Mouse (Mus musculus) E14TG2a.4 (cell line): Measurements from ENCODE around the gene Plb1.

ENCODE experiments used
- CTCF ChIP-seq: conservative IDR thresholded peaks from 2 replicates; pipeline ENCODE4 v1.5.1; 2014; ENCODE audit warnings: low read length
- NANOG ChIP-seq: IDR thresholded peaks from 2 replicates; pipeline ENCODE4 v1.6.1; 2014; ENCODE audit warnings: borderline replicate concordance, low read length, mixed read lengths
- POU5F1 ChIP-seq: IDR thresholded peaks from 2 replicates; pipeline ENCODE4 v1.6.1; 2014; ENCODE audit warnings: low read length, borderline replicate concordance

- TF ChIP-seq CTCF (no peak), POU5F1 (no peak), NANOG (no peak)
Measured at GRCm38 (mm10) chr5:32403082-32403953, 170.8 kb downstream of the Plb1 start.
